Mouse (Mus musculus): ENCODE measurements at regions not wholly inside any gene's neighbourhood (a gene's known extent, or its start where the extent isn't known, plus 50 kb on each side); places are given as distances from the start of the nearest gene placed in this dataset.
"Not testable (repeated sequence)": the region's sequence is repeated elsewhere in the genome, so short reads cannot be mapped to it uniquely, and the experiment has no call there.

DNA sequence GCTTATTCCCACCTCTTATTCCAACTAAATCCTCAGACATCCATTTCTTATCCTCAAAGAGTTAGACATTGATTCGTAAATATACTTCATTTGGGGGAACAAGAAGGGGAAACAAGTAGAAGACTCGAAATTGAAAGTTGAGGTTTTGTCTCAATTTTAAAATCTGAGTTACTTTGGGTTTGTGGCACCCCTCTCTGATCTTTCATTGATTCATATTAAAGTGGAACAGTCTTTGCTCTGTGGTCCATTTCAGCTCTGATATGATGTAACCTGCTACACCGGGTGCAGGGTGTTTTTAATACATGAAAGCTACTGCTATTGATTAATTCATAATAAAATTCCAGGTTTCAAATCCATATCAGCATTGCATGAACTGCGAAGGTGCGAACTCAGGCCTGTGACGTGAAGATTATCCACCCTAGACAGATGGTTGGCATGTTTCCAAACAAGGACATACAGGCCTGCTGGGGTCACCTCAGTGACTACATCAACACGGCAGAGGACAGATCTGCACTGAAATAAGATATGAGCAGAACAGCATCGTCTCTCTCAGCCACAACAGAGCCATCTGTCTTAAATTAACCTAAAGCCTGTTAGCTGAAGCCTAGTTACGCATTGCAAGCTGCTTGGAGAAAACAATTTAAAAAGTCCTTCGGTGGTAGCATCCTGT, 101.5 kb upstream of the Prlr start:
- peak; percentile 60; the same call in 1 of the 2 replicates for ATAC-seq
- H3K27ac ChIP-seq (ENCODE audit: low read length): no peak overlapping the region

DNA sequence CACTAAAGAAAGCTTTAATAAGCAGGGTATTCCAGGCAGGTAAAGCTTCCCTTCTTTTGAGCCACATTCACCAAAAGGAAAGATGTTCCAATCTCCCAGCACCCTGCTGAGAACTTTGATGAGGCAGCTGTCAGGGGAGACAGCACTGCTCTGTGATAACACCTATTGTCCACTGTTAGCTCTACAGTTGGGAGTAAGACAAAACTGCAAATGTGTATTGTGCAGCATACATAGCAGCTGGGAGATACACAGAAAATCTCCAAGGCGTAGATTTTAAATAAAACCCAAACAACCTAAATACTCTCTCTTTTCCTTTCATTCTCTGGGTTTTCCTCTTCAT, 101.0 kb upstream of the Prlr start:
- ATAC-seq: peak; percentile 48; the same call in 1 of the 2 replicates
- no peaks in the 10 kb centered on the region for H3K9me3 ChIP-seq (replicated peaks; ENCODE audit: control insufficient read depth, low read length, poor library complexity, severe bottlenecking)
- no peaks in the 10 kb centered on the region for H3K27me3 ChIP-seq (ENCODE audit: control insufficient read depth, insufficient read depth, low read depth, low read length)
- no peak overlapping the region for H3K27ac ChIP-seq (ENCODE audit: low read length)
- no peaks in the 10 kb centered on the region for H3K36me3 ChIP-seq (ENCODE audit: control insufficient read depth, insufficient read depth, low read length)
- H3K4me2 ChIP-seq (ENCODE audit: low read length): no peak overlapping the region
- no peak overlapping the region for H3K9ac ChIP-seq (ENCODE audit: low read depth, low read length)
- no peak overlapping the region for H3K4me3 ChIP-seq (ENCODE audit: low read depth, low read length)
- no peaks in the 10 kb centered on the region for H3K4me1 ChIP-seq (ENCODE audit: control insufficient read depth, insufficient read depth, low read length)
- WGBS: 59% methylated on average over 1 of the region's 1 CpGs

More for the DNA sequence above, 101.5 kb upstream of the Prlr start:
- 52% methylated on average over 10 of the region's 10 CpGs for WGBS
- Histone ChIP-seq H3K4me1 (ENCODE audit: control insufficient read depth, insufficient read depth, low read length) (no peaks in the 10 kb centered on the region), H3K27me3 (ENCODE audit: control insufficient read depth, insufficient read depth, low read depth, low read length) (no peaks in the 10 kb centered on the region), H3K4me3 (ENCODE audit: low read depth, low read length) (no peak overlapping the region), H3K9me3 (replicated peaks; ENCODE audit: control insufficient read depth, low read length, poor library complexity, severe bottlenecking) (no peaks in the 10 kb centered on the region), H3K36me3 (ENCODE audit: control insufficient read depth, insufficient read depth, low read length) (no peaks in the 10 kb centered on the region), H3K9ac (ENCODE audit: low read depth, low read length) (no peak overlapping the region), H3K4me2 (ENCODE audit: low read length) (no peak overlapping the region)

DNA sequence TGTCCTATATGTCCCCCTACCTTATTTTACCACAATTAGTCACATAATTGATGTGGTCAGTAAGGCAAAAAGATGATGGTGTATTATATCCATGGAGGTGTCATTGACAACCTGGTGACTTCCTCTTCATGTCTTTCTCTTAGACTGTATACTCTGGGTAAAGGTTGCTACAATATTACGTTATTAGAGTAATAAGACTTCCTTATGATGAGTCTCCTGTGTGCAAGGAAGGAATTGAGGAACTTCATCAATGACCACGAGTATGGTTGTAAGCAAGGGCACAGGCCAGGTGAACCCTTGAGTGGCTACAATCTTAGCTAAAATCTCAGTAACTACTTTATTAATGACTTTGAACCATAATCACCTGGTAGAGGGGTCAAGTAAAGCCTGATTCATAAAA, 98.6 kb upstream of the Prlr start:
- ATAC-seq: no peak

DNA sequence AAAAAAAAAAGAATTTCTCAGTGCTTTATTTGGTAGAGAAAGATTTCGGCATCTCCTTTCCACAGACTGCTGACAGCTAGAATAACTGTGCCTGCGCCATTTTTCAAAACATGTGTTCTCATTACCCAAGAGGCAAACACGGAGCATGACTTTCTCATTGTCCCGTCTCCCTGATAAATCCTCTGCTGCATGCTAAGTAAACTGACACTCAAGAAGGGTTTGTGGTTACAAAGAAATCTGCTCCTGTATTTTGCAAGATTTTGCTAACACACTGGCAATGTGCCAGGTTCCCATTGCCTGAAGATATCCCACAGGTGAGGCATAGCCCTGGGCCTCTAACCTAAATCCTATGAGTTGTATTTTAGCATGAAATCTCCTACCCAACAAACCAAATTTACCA, 97.5 kb upstream of the Prlr start:
- H3K9ac ChIP-seq (ENCODE audit: low read depth, low read length): no peak overlapping the region
- no peaks in the 10 kb centered on the region for H3K27me3 ChIP-seq (ENCODE audit: control insufficient read depth, insufficient read depth, low read depth, low read length)
- H3K4me2 ChIP-seq (ENCODE audit: low read length): no peak overlapping the region
- no peaks in the 10 kb centered on the region for H3K36me3 ChIP-seq (ENCODE audit: control insufficient read depth, insufficient read depth, low read length)
- no peak overlapping the region for H3K27ac ChIP-seq (ENCODE audit: low read length)
- ATAC-seq: no peak
- no peaks in the 10 kb centered on the region for H3K4me1 ChIP-seq (ENCODE audit: control insufficient read depth, insufficient read depth, low read length)
- H3K9me3 ChIP-seq (replicated peaks; ENCODE audit: control insufficient read depth, low read length, poor library complexity, severe bottlenecking): no peaks in the 10 kb centered on the region
- H3K4me3 ChIP-seq (ENCODE audit: low read depth, low read length): no peak overlapping the region
- WGBS: 91% methylated on average over 4 of the region's 4 CpGs

More for the DNA sequence above, 98.6 kb upstream of the Prlr start:
- H3K4me1 ChIP-seq (ENCODE audit: control insufficient read depth, insufficient read depth, low read length): no peaks in the 10 kb centered on the region
- H3K9me3 ChIP-seq (replicated peaks; ENCODE audit: control insufficient read depth, low read length, poor library complexity, severe bottlenecking): no peaks in the 10 kb centered on the region
- H3K27ac ChIP-seq (ENCODE audit: low read length): no peak overlapping the region
- WGBS: 86% methylated on average over 2 of the region's 2 CpGs
- no peak overlapping the region for H3K9ac ChIP-seq (ENCODE audit: low read depth, low read length)
- H3K4me3 ChIP-seq (ENCODE audit: low read depth, low read length): no peak overlapping the region
- H3K36me3 ChIP-seq (ENCODE audit: control insufficient read depth, insufficient read depth, low read length): no peaks in the 10 kb centered on the region
- H3K4me2 ChIP-seq (ENCODE audit: low read length): no peak overlapping the region
- H3K27me3 ChIP-seq (ENCODE audit: control insufficient read depth, insufficient read depth, low read depth, low read length): no peaks in the 10 kb centered on the region

DNA sequence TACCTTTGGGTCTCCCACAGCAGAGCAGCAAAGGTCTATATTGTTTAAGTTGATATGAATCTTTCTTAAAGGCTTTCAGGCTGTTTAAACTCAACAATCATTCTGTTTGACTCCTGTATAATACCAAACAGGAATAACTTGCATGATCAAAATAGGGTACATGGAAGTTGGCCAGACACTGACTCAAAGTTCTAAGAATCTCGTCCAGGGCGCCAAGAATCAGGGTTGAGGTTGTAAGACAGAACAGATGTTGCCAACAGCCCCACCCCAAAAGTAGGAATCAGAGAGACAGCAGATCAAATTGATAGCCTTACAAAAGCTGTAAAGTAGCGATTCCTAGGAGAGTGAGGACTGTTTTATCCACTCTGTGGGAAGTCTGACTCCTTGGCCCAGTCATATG, 88.3 kb upstream of the Prlr start:
- Histone ChIP-seq H3K9ac (ENCODE audit: low read depth, low read length) (no peak overlapping the region), H3K27me3 (ENCODE audit: control insufficient read depth, insufficient read depth, low read depth, low read length) (no peaks in the 10 kb centered on the region), H3K9me3 (replicated peaks; ENCODE audit: control insufficient read depth, low read length, poor library complexity, severe bottlenecking) (no peaks in the 10 kb centered on the region), H3K27ac (ENCODE audit: low read length) (no peak overlapping the region), H3K4me2 (ENCODE audit: low read length) (no peak overlapping the region), H3K4me1 (ENCODE audit: control insufficient read depth, insufficient read depth, low read length) (no peaks in the 10 kb centered on the region), H3K36me3 (ENCODE audit: control insufficient read depth, insufficient read depth, low read length) (no peaks in the 10 kb centered on the region), H3K4me3 (ENCODE audit: low read depth, low read length) (no peak overlapping the region)
- 82% methylated on average over 3 of the region's 3 CpGs for WGBS
- no peak for ATAC-seq

DNA sequence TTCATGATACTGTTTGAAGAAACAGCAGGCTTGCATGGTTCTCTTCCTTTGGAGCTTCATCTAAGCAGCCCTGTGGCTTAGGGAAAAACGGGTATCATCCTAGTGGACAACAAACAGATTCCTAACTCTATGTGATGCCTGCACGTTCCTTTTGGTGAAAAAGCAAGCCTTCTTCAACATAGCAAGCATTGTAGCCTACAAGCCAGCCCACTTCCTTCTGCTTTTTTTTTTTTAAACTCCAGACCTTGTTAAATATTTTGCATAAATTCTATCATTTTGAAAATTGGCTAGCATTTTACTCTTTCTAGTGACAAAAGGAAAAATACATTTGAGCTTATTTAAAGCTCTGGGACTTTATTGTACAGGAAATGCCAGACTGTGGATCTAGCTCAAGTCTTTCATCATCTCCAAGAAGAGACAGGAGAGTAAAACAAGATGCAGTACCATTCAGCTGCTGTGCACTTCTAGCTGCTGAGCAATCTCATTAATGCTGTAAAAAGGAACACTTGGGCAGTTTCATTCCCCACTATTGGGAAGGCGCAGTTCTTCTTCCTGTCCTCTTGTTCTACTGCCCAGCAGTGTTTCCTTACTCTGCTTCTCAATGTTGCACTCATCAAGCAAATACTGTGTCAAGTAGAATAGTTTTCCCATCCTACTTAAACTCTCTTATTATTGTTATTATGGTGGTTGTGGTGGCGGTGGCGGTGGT, 86.5 kb upstream of the Prlr start:
- no peak for ATAC-seq
- 89% methylated on average over 5 of the region's 5 CpGs for WGBS
- Histone ChIP-seq H3K4me3 (ENCODE audit: low read depth, low read length) (no peak overlapping the region), H3K4me2 (ENCODE audit: low read length) (no peak overlapping the region), H3K27ac (ENCODE audit: low read length) (no peak overlapping the region), H3K36me3 (ENCODE audit: control insufficient read depth, insufficient read depth, low read length) (no peaks in the 10 kb centered on the region), H3K4me1 (ENCODE audit: control insufficient read depth, insufficient read depth, low read length) (no peaks in the 10 kb centered on the region), H3K9me3 (replicated peaks; ENCODE audit: control insufficient read depth, low read length, poor library complexity, severe bottlenecking) (no peaks in the 10 kb centered on the region), H3K27me3 (ENCODE audit: control insufficient read depth, insufficient read depth, low read depth, low read length) (no peaks in the 10 kb centered on the region), H3K9ac (ENCODE audit: low read depth, low read length) (no peak overlapping the region)

DNA sequence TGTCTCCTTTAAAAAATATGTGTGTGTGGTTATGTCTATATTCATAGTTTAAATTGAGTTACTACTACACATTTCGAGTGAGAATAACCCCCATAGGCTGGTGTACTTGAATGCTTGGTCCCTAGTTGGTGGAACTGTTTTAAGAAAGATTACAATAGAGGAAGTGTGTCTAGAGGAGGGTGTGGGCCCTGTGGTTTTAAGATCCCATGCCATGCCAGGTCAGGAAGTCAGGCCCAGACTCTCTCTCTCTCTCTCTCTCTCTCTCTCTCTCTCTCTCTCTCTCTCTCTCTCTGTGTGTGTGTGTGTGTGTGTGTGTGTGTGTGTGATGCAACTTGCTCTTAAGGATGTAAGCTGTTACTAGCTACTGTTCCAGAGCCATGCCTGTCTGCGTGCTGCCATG, 73.7 kb upstream of the Prlr start:
- Histone ChIP-seq H3K9ac (ENCODE audit: low read depth, low read length) (no peak overlapping the region), H3K4me3 (ENCODE audit: low read depth, low read length) (no peak overlapping the region), H3K27me3 (ENCODE audit: control insufficient read depth, insufficient read depth, low read depth, low read length) (no peaks in the 10 kb centered on the region), H3K36me3 (ENCODE audit: control insufficient read depth, insufficient read depth, low read length) (no peaks in the 10 kb centered on the region), H3K4me2 (ENCODE audit: low read length) (no peak overlapping the region), H3K4me1 (ENCODE audit: control insufficient read depth, insufficient read depth, low read length) (no peaks in the 10 kb centered on the region), H3K9me3 (replicated peaks; ENCODE audit: control insufficient read depth, low read length, poor library complexity, severe bottlenecking) (no peaks in the 10 kb centered on the region), H3K27ac (ENCODE audit: low read length) (no peak overlapping the region)
- ATAC-seq: no peak
- 83% methylated on average over 2 of the region's 2 CpGs for WGBS

DNA sequence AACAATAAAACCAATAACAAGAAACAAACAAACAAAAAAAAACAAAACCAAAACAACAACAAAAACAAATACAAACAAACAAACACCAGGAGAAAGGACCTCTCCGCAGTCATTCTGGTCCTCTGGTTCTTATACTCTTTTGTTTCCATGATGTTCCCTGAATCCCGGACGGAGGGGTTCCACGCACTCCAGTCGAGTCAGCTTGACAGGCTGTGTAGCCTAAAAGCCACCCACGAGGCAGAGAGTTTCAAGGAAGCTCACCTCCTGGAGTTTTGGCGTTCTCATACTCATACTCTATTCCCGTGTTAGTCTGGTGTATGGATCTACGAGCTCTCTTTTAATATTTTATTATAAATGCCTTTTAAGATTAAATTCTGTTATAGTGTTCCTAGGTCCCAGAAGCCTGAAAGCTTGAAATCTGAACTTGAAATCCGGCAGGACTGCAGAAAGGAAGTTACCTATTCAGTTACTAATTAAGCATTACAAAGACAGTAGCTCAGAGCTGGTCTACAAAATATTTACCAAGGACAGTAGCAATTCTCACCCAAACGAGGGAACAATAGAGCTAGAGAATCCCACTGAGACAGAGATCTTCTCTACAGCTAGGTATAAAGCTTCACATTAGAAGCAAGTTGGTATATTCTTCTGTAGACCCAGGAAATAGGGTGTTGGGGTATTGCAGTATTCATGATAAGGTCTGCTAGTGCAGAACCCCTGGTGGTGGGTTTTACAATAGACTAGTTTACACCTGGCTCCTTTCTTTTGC, 71.6 kb upstream of the Prlr start:
- H3K4me2 ChIP-seq (ENCODE audit: low read length); H3K27ac ChIP-seq (ENCODE audit: low read length); ATAC-seq; H3K36me3 ChIP-seq (ENCODE audit: control insufficient read depth, insufficient read depth, low read length); H3K4me3 ChIP-seq (ENCODE audit: low read depth, low read length); H3K9ac ChIP-seq (ENCODE audit: low read depth, low read length); H3K4me1 ChIP-seq (ENCODE audit: control insufficient read depth, insufficient read depth, low read length); H3K27me3 ChIP-seq (ENCODE audit: control insufficient read depth, insufficient read depth, low read depth, low read length); H3K9me3 ChIP-seq (replicated peaks; ENCODE audit: control insufficient read depth, low read length, poor library complexity, severe bottlenecking): not testable (repeated sequence)
- 67% methylated on average over 11 of the region's 11 CpGs for WGBS

DNA sequence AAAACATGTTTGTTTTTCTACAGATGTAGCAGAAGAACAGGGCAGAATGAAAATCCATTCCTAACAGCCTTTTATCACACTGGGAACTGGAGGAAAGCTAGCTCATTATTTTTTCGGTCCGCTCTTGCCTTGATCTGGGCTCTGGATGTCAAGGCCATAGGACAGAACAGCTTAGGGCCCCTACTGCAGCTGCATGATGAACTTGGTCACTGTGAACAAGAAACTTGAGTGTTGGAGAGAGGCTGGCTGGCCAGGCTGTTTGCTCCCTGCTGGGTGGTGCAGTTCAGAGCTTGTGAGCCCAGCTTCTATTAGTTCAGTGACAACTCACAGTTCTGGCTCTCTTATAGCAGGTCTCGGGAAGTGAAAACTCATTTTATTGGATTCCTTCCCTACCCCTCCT, 70.2 kb upstream of the Prlr start:
- Histone ChIP-seq H3K4me3 (ENCODE audit: low read depth, low read length) (no peak overlapping the region), H3K4me1 (ENCODE audit: control insufficient read depth, insufficient read depth, low read length) (no peaks in the 10 kb centered on the region), H3K36me3 (ENCODE audit: control insufficient read depth, insufficient read depth, low read length) (no peaks in the 10 kb centered on the region), H3K9ac (ENCODE audit: low read depth, low read length) (no peak overlapping the region), H3K27ac (ENCODE audit: low read length) (no peak overlapping the region), H3K27me3 (ENCODE audit: control insufficient read depth, insufficient read depth, low read depth, low read length) (no peaks in the 10 kb centered on the region), H3K9me3 (replicated peaks; ENCODE audit: control insufficient read depth, low read length, poor library complexity, severe bottlenecking) (no peaks in the 10 kb centered on the region), H3K4me2 (ENCODE audit: low read length) (no peak overlapping the region)
- WGBS: 86% methylated on average over 3 of the region's 3 CpGs
- no peak for ATAC-seq

All from midbrain, embryonic 16.5 days (tissue).